Mouse (Mus musculus) retina, adult 2 months (tissue): ENCODE data around the gene Siae.

ENCODE experiments used
- DNase-seq: peaks from one replicate; pipeline ENCODE4 v3.0.0-alpha.2; 2012; ENCODE audit warnings: low read depth, low spot score

Gene Siae

GRCm38 (mm10) chr9:37675287-37675686 lies 119.8 kb downstream of the Siae start:
- DNase-seq, result no peak

DNA sequence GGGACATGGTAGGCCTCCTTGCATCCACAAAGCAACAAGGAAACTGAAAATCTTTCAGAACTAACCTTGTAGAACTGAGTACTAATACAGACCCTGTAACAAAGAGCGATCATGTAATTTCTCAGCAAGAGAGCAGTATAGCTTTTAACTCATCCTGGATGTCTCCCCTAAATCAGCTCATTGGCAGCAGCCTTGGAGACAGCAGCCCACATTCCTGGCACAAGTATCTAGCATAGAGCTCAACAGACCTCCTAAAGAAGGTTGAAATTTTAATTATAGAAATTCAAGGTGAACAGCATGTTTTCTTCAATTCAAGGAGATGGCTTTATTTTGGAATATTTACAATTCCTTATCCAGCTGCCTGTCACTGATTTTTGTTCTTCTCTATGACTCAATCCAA lies 125.6 kb downstream of the Siae start:
- DNase-seq, result no peak

DNA sequence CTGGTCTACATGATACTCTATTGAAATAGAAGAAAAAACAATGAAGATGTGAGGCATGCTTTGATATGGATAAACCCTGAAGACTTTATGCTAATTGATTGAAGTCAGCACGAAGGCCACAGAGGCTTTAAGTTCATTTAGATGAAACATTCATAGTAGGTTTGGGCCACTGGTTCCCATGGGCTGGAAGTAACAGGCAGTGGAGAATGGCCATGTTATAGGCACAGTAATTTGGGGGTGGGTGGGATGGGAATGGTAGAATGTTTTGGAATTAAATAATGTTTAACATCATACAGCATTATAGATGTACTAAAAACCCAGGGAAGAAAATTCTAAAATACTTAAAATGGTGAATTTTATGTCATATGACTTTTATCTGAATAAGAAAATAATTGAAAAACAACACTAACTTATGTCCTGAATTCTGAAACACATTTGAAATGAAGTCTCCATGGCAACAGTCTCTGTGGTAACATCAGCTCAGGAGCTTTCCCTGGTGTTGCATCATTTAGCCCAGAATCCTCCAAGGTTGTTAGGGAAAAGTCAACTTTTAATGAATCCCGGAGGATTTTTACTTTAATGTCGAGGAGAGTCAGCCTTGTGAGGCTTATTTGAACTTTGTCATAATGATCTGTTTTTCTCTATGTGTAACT lies 131.9 kb downstream of the Siae start:
- DNase-seq, result no peak

GRCm38 (mm10) chr9:37687941-37688303 lies 132.4 kb downstream of the Siae start:
- no peak for DNase-seq

GRCm38 (mm10) chr9:37689970-37690686 lies 134.6 kb downstream of the Siae start:
- DNase-seq, result no peak
